ENCODE assay signal across 8 mouse cellular contexts in genomic region chr15:93273788-93274678, GRCm38 (mm10). TPM values are rescaled to one million over a fixed set of nuclear protein-coding genes. Genes with fewer than 3 reads are reported as not detected.
DNase-seq lines count a peak whose midpoint lies in the region; ATAC-seq and TF ChIP-seq lines count a peak whose summit lies in the region.

No protein-coding gene starts in this region.

- peak overlapping the region; percentile 91 for H3K27ac ChIP-seq in heart, adult 2 months
- H3K27ac ChIP-seq in forebrain, embryonic 15.5 days (replicated peaks), result peak overlapping the region; percentile 92
- peak overlapping the region; percentile 84 for H3K27ac ChIP-seq in liver, embryonic 16.5 days (ENCODE audit: low read length)

- no peaks in the 10 kb centered on the region for H3K36me3 ChIP-seq in heart, adult 2 months (ENCODE audit: control insufficient read depth, insufficient read depth, low read length)
- peaks cover 5% of the 10 kb centered on the region; the same call in 1 of the 2 replicates for H3K36me3 ChIP-seq in E14TG2a.4 (ENCODE audit: insufficient read depth, low read length)
- no peaks in the 10 kb centered on the region for H3K36me3 ChIP-seq in forebrain, embryonic 15.5 days
- no peaks in the 10 kb centered on the region; the same call in 1 of the 2 replicates for H3K36me3 ChIP-seq in liver, embryonic 16.5 days (ENCODE audit: control insufficient read depth, insufficient read depth)

- peak overlapping the region; percentile 90 for H3K4me2 ChIP-seq in forebrain, embryonic 15.5 days (replicated peaks)
- peak overlapping the region; percentile 94 for H3K4me2 ChIP-seq in liver, embryonic 16.5 days (ENCODE audit: low read depth, low read length)

- H3K9me3 ChIP-seq in E14TG2a.4 (ENCODE audit: low read length), result no peaks in the 10 kb centered on the region
- no peaks in the 10 kb centered on the region for H3K9me3 ChIP-seq in forebrain, embryonic 15.5 days
- no peaks in the 10 kb centered on the region for H3K9me3 ChIP-seq in liver, embryonic 16.5 days (replicated peaks; ENCODE audit: control insufficient read depth, low read length)

- ATAC-seq in forebrain, embryonic 15.5 days (replicated peaks), result no peak
- no peak for ATAC-seq in liver, embryonic 16.5 days (ENCODE audit: low read depth)

- no peaks in the 10 kb centered on the region for H3K27me3 ChIP-seq in heart, adult 2 months (ENCODE audit: control insufficient read depth, insufficient read depth, low read length)
- peaks cover 4% of the 10 kb centered on the region; the same call in 1 of the 2 replicates for H3K27me3 ChIP-seq in E14TG2a.4 (ENCODE audit: insufficient read depth, low read length)
- H3K27me3 ChIP-seq in forebrain, embryonic 15.5 days, result no peaks in the 10 kb centered on the region
- H3K27me3 ChIP-seq in liver, embryonic 16.5 days (ENCODE audit: control insufficient read depth, insufficient read depth, low read depth, low read length), result no peaks in the 10 kb centered on the region

- peak overlapping the region; percentile 94 for H3K4me3 ChIP-seq in heart, adult 2 months
- peak overlapping the region; percentile 90 for H3K4me3 ChIP-seq in E14TG2a.4 (replicated peaks; ENCODE audit: low read length)
- H3K4me3 ChIP-seq in forebrain, embryonic 15.5 days, result peak overlapping the region; percentile 81
- peak overlapping the region; percentile 84 for H3K4me3 ChIP-seq in liver, embryonic 16.5 days (ENCODE audit: low read depth, low read length)

- TF ChIP-seq CTCF in heart, adult 2 months (IDR thresholded peaks at IDR 0.05), result no peak
- TF ChIP-seq CTCF in E14TG2a.4 (conservative IDR thresholded peaks at IDR 0.05; ENCODE audit: low read length), result no peak

- no peak for TF ChIP-seq EP300 in heart, adult 2 months (IDR thresholded peaks at IDR 0.05; ENCODE audit: insufficient read depth, low read depth, low read length)

- intact Hi-C loops in heart, adult 2 months (cut with DNase I), result loop anchor here (2.0 kb wide), 1 partner anchor 125 kb away; the partner anchor contains the start of genes Pphln1 and Zcrb1
- intact Hi-C loops in heart, postnatal 25 days (cut with DNase I), result loop anchor here (2.0 kb wide), 2 partner anchors 63 to 125 kb away; partner anchors contain the start of genes Pphln1, Yaf2 and Zcrb1

- peaks cover 4% of the 10 kb centered on the region for H3K4me1 ChIP-seq in heart, adult 2 months (ENCODE audit: control insufficient read depth, insufficient read depth, low read length)
- H3K4me1 ChIP-seq in E14TG2a.4 (replicated peaks; ENCODE audit: low read depth, low read length), result peaks cover 48% of the 10 kb centered on the region
- H3K4me1 ChIP-seq in forebrain, embryonic 15.5 days, result peaks cover 29% of the 10 kb centered on the region
- H3K4me1 ChIP-seq in liver, embryonic 16.5 days (ENCODE audit: control insufficient read depth, low read depth, low read length), result peaks cover 32% of the 10 kb centered on the region

- H3K9ac ChIP-seq in heart, adult 2 months (ENCODE audit: low read depth, low read length), result peak overlapping the region; percentile 95
- peak overlapping the region; percentile 79 for H3K9ac ChIP-seq in forebrain, embryonic 15.5 days (replicated peaks)
- peak overlapping the region; percentile 87 for H3K9ac ChIP-seq in liver, embryonic 16.5 days (ENCODE audit: low read depth, low read length)

- peaks cover 4% of the 10 kb centered on the region for H3K79me2 ChIP-seq in heart, adult 2 months (replicated peaks; ENCODE audit: control insufficient read depth, insufficient read depth, low read length)

- DNase-seq in heart, adult 2 months, result no peak
- no peak for DNase-seq in heart, postnatal 25 days (ENCODE audit: low spot score)
- DNase-seq in embryo, embryonic 9.5 days (ENCODE audit: extremely low spot score), result no peak
- no peak for DNase-seq in frontal cortex, postnatal 36 days (ENCODE audit: low spot score in 2 of 2)
- DNase-seq in thymus, postnatal 25 days, result no peak

- 37% methylated on average over 19 of the region's 19 CpGs for WGBS in heart, adult 2 months
- 41% methylated on average over 19 of the region's 19 CpGs for WGBS in forebrain, embryonic 15.5 days
- 40% methylated on average over 19 of the region's 19 CpGs for WGBS in liver, embryonic 16.5 days (ENCODE audit: insufficient replicate concordance)

- TF ChIP-seq POLR2A in heart, adult 2 months (IDR thresholded peaks at IDR 0.05; ENCODE audit: insufficient read depth, low read depth, low read length), result no peak

RNA-seq across cellular contexts. Expression of gene Gxylt1, which starts 0.9 kb away (rescaled TPM):
- total RNA-seq in heart, adult 2 months (2021), result 10 to 100 TPM; 10.3 to 10.4 TPM
- 2.7 and 4.1 TPM in 2 replicates for polyA plus RNA-seq in heart, adult 2 months (2012; rRNA removed)
- 10 to 100 TPM; 10.6 to 11.0 TPM for total RNA-seq in heart, postnatal 25 days (2021)
- polyA plus RNA-seq in forebrain, embryonic 15.5 days (2015; fragmentation: Nextera tagmentation; extraction: Ambion mirVana), result 10.5 and 10.8 TPM in 2 replicates
- polyA plus RNA-seq in liver, embryonic 16.5 days (2015; fragmentation: Nextera tagmentation; extraction: Ambion mirVana), result 2.8 and 2.9 TPM in 2 replicates
